Mouse (Mus musculus) heart, postnatal 10 days (tissue): Measurements from ENCODE around the gene St3gal5. TPM values are rescaled to one million over a fixed set of nuclear protein-coding genes. Genes with fewer than 3 reads are reported as not detected.

Source experiments
- DNase-seq, 2 experiments: peaks; one replicate each; pipeline ENCODE4 v3.0.0; 2021
- intact Hi-C: fragments of 180-260 bp; cut with DNase I; formaldehyde crosslinking; loops from one replicate; pipeline ENCODE4 v1.15.1; 2025
- total RNA-seq, 2 experiments: library from RNA; stranded (reverse); gene quantifications; 2 replicates each; pipeline ENCODE4 v1.2.3; 2021

St3gal5 gene
- total RNA-seq, 2 experiments from 2014 or later: 22.4 to 36.0 TPM

GRCm38 (mm10) chr6:72159861-72160395 is 62.5 kb downstream of the St3gal5 start:
- no peak for DNase-seq
- intact Hi-C loops: loop anchor here (10.0 kb wide), 1 partner anchor 295 kb away; no protein-coding TSS in a partner anchor

DNA sequence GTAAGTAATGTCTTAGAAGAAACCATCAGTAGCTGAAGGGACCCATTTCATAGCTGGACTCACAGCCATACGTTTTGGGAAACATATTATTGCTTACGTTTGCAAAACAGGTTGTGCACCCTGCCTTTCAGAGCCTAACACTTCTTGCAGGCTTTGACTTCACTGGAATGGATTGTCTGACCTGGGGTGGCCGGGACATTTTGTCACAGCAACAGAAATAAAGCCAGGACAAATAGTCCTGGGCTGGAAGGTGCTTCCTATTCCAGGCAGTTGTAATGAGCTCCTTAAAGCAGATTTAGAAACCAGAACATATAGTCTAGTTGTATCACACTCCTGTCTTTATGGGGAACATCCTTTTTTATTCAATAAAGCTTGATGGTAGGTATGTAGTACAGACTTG is 63.6 kb downstream of the St3gal5 start:
- intact Hi-C loops: loop anchor here (10.0 kb wide), 1 partner anchor 296 kb away; no protein-coding TSS in a partner anchor

DNA sequence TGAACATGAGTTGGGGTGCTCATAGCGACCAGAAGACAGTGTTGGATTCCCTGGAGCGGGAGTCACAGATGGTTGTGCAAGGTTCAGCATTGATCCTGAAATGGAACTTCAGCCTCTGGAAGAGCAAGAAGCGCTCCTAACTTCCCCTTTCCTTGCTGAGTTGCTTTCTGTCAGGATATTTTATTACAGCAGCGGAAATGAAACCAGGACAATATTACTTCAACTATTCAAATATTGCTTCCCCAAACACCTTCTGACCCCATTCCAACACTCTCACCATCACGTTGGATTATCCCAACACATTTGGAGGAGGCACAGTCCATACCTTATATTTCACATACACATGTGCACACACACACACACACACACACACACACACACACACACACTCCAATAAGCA is 64.4 kb downstream of the St3gal5 start:
- DNase-seq: no peak
- intact Hi-C loops: loop anchor here (1.0 to 10.0 kb wide), 2 partner anchors 234 to 297 kb away; no protein-coding TSS in a partner anchor

More for the DNA sequence above, 63.6 kb downstream of the St3gal5 start:
- DNase-seq: no peak

DNA sequence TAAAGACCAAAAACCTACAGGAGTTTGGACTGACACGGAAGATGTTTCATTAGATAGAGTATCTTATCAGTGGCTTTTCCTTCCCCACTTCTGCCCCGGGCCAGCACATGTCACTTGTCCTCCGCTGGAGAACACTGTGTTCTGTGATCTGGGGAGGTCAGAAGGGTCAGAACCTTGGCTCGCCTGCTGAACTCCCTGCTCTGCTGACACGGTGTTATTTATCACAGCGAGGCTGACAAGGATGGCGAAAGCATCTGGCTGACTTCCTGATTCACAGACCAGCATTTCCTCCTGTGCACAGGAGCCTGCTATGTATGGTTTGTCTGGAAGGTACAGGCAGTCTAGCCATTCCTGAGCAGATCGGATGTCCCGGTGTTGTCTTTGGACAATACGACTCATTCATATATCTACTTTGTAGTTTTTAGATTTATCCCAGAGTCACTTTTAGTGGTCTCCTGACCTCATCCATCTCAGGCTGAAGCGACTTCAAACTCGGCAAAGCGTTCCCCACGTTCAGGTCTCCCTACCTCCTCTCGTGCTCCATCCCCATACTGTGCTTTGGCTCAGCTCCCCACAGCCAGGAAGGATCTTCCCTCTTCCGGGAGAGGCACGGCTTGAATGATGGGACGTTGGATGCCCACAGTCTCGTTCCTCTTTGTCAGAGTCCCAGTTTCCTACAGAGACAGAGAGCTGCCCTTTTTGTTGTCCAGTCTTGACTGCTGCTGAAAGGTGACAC is 64.9 kb downstream of the St3gal5 start:
- peak; percentile 64 to 78 for DNase-seq
- intact Hi-C loops: loop anchor here (1.0 to 10.0 kb wide), 2 partner anchors 235 to 298 kb away; no protein-coding TSS in a partner anchor

GRCm38 (mm10) chr6:72164321-72165275 is 67.2 kb downstream of the St3gal5 start:
- DNase-seq: peak; percentile 91 to 94
- intact Hi-C loops: loop anchor here (1.0 to 10.0 kb wide), 4 partner anchors 66 to 300 kb away; partner anchors contain the start of genes Polr1a and Ptcd3

DNA sequence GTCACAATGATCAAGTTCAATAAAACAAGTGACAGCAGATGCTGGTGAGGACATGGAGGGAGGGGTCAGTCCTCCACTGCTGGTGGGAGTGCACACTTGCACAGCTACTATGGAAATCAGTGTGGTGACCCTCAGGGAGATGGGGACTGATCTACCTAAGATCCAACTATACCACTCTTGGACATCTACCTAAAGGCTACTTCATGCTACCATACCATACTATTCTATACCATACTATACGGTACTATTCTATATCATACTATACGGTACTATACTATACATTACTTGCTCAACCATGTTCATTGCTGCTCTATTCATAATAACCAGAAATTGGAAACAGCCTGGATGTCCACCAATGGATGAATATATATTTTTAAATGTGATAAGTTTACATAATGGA is 68.5 kb downstream of the St3gal5 start:
- intact Hi-C loops: loop anchor here (1.0 to 10.0 kb wide), 4 partner anchors 67 to 301 kb away; partner anchors contain the start of genes Polr1a and Ptcd3
- no peak for DNase-seq

DNA sequence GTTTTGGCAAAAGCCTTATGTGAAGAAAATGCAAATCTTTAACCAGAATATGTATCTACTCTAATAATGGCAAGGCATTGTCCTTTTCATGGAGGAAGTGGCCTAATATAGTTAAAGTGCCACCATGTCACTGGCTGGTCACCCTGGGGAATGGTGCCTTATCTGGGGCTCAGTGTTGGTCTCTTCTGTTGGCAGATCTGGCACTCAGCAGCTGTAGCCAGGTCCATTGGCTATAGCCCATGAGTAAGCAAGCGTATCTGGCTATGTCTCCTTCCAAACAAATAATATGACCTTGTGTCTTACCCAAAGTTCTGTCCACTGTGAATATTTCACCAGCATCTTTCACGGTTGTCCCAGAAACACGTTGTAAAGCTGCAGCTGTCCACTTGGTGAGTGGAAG is 74.0 kb downstream of the St3gal5 start:
- no peak for DNase-seq
- intact Hi-C loops: no loop called here

DNA sequence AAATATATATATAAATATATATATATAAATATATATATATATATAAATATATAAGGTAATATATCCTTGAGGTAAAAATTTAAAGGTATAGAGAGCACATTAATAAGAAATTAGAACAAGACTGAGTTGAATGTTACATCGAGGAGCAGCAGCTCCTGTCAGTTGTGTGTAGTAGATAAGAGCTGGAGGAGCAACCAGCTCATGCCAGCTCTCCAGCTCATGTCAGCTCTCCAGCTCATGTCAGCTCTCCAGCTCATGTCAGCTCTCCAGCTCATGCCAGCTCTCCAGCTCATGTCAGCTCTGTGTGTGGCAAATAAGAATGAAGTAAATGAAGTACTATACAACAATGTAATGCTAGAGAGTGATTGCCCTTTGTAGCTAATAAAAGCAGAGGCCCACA is 76.0 kb downstream of the St3gal5 start:
- intact Hi-C loops: no loop called here
- no peak for DNase-seq

DNA sequence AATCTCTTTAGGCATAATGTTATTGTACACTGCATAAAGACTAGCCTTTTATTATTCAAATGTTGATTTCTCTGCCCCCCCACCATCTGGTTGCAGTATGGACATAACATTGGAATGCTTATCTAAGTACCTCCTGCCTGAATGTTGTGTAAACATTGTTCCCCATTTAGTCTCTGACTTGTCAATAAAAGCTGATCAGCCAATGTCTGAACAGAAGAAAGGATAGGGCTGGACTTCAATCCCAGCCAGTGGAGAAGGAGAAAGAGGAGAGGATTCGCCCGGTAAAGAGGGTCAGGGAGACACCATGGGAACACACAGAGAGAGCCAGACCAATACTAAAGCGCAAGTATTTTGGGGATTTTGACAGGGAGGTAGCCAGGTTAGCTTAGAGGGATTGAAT is 78.0 kb downstream of the St3gal5 start:
- intact Hi-C loops: no loop called here
- DNase-seq: no peak

DNA sequence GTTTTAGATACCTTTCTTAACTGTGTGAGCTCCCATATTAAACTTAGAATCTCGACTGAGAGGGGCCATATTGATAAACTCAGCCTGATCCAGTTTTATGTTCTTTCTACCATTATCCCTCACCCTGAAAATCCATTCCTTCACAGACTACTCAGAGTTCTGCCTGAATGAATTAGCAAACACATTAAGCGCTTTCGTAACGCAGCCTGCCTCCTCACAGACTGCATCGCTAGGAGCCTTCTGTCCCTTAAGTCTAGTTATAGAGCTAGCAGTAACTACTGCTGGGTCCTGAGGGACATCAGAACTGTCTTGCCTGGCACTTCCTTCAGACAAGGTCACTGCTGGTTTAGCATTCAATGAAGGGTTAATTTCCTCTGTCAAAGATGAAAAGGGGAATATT is 78.6 kb downstream of the St3gal5 start:
- DNase-seq: no peak
- intact Hi-C loops: no loop called here

- no peak for DNase-seq
- intact Hi-C loops: no loop called here
Measured at GRCm38 (mm10) chr6:72177417-72177816, 80.0 kb downstream of the St3gal5 start.

GRCm38 (mm10) chr6:72179006-72179405 is 81.6 kb downstream of the St3gal5 start:
- intact Hi-C loops: no loop called here
- DNase-seq: no peak

DNA sequence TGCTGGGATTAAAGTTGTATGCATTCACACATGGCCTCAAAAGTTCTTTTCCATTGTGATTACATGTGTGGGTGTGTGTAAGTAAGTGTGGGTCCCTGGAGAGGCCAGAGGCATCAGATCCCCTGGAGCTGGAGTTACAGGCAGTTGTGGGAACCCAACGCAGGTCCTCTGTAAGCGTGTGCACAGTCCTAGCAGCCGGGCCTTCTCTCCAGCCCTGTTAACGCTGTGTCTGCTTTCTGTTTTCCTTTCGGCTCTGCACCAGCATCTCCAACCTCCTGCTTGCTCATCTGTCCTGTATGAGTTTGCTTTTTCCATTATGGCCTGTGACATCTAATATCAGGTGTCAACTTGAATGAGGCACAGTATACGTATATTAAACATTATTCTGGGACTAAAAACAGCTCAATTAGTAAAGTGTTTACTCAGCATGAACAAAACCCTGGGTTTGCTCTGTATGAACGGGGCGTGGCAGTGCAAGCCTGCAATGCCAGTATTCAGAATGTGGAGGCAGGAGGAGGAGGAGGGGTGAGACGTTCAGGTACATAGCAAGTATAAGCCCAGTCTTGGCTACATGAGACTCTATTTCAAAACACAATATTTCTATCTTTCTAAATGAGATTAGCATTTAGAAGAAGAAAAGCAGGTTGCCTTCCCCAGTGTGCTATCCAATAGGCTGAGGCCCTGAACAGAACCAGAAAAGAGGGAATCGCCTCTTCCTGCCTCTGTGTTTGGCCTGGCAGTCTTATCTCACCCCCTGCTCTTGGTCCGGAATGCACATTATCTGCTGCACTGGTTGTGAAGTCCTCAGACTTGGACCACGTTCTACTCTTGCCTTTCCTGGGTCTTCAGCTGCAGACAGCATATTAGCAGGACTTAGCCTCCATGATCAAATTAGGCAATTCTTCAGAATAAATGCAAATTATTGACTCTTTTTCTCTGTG is 82.4 kb downstream of the St3gal5 start:
- no peak for DNase-seq

DNA sequence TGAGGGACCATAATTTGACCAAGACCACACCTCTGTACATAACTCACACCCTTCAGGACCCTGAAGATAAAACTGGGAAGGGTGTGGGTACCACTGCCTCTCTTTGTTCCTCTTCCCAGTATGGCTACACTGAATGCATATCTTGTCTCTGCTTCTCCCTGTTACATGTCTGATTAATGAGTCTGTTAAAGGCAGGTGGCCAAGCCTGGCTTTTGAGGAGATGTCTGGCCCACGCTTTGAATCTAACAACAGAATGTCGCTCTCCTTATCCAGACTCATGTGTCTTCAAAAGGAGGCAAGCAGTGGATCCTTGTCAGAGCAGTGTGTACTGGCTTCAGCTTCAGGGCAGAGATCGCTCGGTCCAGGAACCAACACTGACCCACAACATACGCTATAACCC is 87.2 kb downstream of the St3gal5 start:
- DNase-seq: no peak
- intact Hi-C loops: no loop called here

More for the DNA sequence above, 82.4 kb downstream of the St3gal5 start:
- intact Hi-C loops: no loop called here

- intact Hi-C loops: loop anchor here (1.0 kb wide), 3 partner anchors 51 to 133 kb away; no protein-coding TSS in a partner anchor
- peak; percentile 86 to 90 for DNase-seq
Measured at GRCm38 (mm10) chr6:72185893-72186490, 88.6 kb downstream of the St3gal5 start.

DNA sequence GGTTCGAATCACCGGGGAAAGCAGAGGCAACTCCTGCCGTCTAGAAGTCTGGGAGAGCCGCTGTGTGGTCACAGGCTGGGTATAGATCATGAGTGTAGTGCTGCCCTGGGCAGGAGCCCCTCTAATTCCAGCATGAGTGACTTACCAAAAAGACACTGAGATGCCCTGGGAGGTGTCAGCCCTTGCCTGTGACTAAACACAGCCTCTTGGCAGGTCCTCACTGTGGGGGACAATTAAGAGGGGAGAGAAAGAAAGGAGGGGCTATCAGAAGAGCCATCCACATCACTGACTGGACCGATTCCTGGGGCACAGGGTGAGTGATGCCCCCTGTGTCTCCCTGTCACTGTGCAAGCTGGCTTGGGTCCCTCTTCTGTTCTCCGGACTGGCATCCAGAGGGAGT is 89.4 kb downstream of the St3gal5 start:
- no peak for DNase-seq
- intact Hi-C loops: loop anchor here (1.0 kb wide), 2 partner anchors 50 to 74 kb away; no protein-coding TSS in a partner anchor

DNA sequence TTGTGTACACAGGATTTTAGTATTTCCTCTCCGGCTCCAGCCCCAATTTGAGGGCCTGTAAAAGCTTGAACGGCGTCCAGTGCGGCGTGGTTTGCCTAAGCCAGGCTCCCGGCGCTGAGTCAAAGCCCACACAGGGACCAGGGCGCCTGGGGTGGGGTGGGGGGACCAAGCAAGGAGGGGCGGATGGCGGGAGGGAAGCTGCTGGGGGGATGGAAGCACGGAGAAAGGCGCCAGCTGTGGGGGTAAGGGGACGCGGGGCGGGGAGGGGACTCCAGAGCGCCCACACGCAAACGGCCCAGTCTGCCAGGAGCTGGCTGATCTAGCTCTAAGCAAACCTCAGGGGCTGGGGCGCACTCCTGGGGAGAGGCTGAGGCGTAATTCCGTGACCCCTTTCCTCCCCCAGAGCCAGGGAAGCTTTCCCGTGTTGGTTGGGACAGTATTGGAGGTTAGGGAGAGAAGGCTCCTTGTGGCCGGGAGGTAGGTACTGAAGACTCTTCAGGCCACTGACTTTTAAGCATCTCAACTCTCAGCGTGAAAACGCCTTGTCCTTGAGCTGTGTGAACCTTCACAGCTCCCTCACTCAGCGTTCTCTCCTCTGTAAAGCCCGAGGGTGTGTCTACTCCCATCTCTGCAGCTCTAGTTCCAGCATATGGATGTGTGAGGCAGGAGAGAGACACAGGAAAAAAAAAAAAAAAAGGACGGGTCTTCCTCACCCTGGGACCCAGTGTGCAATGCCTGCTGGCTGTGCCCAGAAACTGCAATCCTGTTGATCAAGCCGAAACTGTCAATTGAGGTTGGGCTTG is 91.9 kb downstream of the St3gal5 start:
- intact Hi-C loops: loop anchor here (2.0 kb wide), 1 partner anchor 28 kb away; no protein-coding TSS in a partner anchor
- peak; percentile 54 to 65 for DNase-seq

DNA sequence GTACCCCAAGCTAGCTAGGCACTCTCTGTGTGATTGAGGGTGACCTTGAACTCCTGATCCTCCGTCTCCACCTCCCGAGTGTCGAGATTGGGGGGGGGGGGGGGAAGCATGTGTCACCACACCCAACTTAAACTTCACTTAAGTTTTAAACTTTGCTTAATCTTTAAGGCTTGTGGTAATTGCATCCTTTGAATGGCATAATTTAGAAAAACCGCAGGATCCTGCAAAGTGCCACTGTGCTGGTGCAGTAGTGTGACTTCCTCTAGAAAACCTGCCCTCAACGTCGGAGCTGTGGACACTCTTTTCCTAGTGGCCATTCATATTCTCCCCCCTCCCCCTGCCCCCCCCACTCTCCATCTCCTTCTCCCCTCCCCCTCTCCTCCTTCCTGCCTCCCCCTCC is 92.7 kb downstream of the St3gal5 start:
- intact Hi-C loops: no loop called here
- DNase-seq: no peak
